Mouse (Mus musculus): ENCODE measurements around the gene Bcorl1.

GRCm38 (mm10) chrX:48454495-48454878 is 113.3 kb downstream of the Bcorl1 start:
- TF ChIP-seq CTCF (conservative IDR thresholded peaks at IDR 0.05; ENCODE audit: low read length), result no peak
- TF ChIP-seq POU5F1 (IDR thresholded peaks at IDR 0.05; ENCODE audit: borderline replicate concordance, low read length), result no peak
- no peak for TF ChIP-seq NANOG (IDR thresholded peaks at IDR 0.05; ENCODE audit: borderline replicate concordance, low read length)
